Mouse (Mus musculus) thymus, postnatal 4 days (tissue): ENCODE results near the gene Mcemp1.

Experiments used
- DNase-seq: peaks from one replicate; pipeline ENCODE4 v3.0.0; 2021

The Mcemp1 gene

DNA sequence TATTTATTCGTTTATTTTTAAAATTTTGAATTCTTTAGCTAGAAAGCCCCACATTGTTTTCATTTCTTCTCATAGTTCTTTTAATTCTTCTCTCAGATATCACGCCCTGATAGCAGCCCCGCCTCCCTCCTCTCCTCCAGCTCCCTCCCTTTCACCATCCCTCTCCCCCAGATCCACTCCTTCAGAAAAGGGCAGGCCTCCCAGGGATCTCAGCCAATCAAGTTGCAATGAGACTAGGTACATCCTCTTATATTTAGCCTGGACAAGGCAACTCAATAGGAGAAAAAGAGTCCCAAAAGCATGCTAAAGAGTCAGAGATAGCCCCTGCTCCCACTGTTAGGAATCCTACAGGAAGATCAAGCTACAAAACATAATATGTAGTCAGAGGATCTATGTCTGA lies 9.1 kb downstream of the Mcemp1 start:
- no peak for DNase-seq

DNA sequence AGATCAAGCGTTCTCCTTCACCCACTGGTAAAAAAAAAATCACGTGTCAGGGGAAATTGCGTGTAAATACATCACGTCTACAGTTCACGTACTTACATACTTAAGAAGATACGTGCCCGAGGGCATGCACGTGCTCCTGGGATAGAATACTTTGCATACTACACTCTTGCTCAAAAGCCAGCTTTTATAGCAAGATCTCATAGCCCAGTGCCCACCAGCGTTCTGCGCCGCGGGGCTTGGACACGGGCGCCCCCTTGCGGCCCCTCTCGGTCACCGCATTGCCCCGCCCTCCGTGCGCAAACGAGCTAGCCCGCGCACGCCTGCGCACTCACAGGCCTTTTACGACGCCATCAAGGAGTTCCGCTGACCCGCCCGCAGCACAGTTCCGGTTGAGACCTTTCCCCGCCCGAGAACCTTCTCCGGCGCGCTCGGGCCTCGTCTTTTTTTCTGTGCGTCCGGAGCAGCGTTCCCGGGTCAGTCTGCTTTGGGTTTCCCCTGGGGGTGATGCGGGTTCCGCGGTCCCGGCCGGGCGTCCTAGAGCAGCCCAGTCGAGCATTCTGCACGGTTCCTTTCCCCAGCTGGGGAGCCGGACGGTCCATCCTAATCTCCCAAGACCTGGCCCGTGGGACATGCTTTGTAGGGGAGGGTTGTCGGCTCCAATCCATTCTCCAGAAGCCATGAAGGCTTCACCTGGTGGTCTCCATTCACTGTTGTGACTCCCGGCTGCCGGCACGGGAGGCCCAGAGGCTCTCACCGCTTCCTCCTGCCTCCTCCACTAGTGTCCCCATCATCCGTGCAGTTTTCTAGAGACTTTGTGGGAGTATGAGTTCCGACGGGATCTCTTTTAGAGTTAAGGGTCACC lies 10.8 kb downstream of the Mcemp1 start, which contains the start of gene Trappc5:
Gene Trappc5, plus strand, starts transcription at position 169 of the 862 bp plus-strand sequence.
- DNase-seq = peak; percentile 96

DNA sequence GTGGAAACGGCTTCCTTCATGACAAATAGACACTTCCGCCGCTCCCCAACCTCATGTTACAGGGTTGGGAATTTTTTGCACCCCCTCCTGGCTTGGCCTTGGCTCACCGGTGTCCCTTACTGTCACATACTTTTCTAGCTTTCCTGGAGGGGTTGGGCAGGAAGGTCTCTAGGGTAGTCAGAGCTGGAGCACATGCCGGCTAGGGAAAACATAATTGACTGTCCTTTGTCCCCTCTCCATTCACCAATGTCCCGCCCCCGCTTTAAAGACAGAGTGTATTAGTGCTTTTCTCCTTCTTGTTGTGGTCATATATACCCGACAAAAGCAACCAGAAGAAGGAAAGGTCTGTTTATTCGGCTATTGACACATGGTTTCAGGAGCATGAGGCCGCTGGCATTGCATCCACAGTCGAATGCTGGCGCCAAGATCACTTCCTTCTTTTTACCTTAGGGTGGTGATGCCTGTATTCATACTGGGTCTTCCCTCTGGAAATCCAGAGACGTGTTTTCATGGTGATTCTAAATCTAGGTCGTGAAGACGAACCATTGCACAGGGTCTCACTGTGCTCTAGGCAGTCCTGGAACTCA lies 11.5 kb downstream of the Mcemp1 start:
- peak; percentile 17 for DNase-seq

DNA sequence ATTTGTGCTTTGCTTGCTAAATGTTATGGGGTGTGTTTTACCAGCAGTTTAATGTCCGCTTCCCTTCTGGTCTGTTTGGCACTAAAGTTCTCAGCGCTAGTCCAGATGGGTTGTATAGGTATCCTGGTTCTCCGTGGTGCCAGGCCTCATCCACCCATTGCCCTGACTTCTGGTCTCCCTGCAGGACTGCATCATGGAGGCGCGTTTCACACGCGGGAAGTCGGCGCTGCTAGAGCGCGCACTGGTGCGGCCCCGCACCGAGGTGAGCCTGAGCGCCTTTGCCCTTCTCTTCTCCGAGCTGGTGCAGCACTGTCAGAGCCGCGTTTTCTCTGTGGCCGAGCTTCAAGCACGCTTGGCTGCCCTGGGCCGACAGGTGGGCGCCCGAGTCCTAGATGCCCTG lies 13.3 kb downstream of the Mcemp1 start:
- DNase-seq = no peak

DNA sequence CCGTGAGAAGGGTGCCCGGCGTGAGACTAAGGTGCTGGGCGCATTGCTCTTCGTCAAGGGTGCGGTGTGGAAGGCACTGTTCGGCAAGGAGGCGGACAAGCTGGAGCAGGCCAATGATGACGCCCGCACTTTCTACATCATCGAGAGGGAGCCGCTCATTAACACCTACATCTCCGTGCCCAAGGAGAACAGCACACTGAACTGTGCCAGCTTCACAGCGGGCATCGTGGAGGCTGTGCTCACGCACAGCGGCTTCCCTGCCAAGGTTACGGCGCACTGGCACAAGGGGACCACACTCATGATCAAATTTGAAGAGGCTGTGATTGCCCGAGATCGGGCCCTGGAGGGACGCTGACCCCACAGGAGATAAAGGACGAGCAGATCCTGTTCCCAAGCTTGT lies 13.7 kb downstream of the Mcemp1 start:
- DNase-seq = no peak

DNA sequence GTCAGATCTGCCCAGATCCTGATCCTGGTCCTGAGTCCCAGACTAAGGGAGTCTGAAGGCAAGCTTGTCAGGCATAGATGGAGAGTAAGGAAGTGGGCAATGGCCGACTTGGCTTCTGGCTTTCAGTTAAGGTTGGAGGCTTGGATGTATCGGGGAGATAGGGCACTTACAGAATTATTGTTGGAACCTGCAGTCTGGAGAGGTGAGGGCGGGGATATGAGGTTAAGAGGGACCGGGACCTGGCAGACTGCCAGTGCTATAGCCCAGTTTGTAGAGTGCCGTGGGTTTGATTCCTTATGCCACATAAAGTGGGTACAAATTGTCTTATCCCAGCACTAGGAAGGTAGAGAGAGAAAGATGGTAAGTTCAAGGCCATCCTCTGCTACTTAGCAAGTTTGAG lies 14.1 kb downstream of the Mcemp1 start:
- no peak for DNase-seq

DNA sequence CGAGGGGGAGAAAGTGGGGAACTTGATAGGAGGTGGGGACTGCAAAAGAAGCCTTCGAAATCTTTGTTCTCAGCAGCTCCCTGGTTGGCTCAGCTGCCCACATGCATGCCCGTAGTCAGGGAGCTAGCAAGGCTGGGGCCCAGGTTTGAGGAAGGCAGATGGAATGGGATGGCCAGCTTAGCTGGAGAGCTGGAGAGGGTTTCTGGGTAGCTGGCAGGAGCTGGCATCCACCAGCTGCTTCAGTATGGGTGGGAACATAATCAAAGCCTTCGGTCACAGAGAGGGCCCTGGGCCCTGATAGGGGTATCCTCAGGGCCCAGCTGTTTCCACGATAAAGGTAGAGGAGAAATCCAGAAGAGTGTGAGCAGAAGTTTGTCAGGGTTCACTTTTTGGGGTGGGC lies 16.9 kb downstream of the Mcemp1 start:
- DNase-seq = no peak

DNA sequence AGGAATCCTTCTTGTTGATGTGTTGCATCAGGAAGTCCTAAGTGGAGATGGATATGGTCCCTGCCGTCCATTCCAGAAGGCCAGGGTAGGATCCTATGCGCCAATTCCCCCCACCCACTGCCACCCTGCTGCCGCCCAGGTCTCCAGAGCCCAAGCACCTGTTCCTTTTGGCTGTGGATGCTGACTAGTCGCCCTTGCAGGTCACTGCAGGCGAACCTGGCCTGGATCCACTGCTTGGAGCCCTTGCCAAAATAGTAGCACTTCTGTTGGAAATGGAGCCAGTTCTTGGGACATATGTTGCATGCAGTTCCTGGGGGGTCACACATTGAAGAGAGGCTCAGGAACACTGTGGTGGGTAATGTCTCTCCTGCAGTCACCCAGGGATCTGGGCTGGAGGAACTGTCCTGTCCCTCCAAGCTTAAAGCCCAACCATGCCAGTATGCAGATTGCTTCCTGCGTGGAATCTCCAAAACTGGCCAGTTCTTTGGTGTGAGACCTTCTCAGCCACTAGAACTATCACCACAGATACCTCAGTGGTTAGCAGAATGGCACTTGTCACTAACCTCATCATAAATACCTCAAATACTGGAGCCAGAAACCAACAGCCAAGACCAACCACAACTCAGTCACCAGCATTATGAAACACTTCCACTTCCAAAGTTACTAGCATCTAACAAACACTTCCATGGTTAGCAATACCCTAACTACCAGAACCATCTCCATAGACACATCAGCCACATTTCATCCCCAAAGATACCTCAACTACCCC lies 18.0 kb downstream of the Mcemp1 start:
- DNase-seq = no peak

DNA sequence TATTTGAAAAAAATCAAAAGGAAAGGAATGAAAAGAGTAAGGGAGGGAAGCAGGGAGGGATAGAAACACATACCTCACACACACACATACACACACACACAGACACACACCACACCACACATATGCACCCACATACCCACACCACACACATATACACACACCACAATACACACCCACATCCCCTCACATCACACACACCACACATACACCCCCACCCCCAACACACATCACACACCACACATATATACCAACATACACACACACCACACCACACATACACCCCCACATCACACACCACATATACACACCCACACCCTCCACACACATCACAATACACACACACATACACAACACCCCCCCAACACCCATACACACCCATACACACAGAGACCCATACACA lies 19.0 kb downstream of the Mcemp1 start:
- no peak for DNase-seq

DNA sequence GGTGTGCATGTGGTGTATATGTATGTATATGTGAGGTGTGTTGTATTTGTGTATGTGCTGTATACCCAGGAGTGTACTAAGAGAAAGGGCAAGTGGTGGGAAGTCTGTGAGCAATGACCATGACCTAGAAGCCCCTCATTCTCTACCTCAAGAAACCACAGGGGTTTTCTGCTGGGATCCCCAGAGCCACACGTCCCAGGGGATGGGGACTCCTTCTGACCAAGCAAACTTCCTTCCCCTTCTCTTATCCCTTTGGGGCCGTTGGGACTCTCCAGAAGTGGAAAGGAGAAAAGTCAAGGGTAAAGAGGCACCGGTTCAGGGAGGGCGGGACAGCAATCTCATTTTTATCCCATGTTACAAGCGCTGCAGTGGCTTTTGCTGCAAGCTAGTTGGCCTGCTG lies 19.9 kb downstream of the Mcemp1 start:
- DNase-seq = no peak

DNA sequence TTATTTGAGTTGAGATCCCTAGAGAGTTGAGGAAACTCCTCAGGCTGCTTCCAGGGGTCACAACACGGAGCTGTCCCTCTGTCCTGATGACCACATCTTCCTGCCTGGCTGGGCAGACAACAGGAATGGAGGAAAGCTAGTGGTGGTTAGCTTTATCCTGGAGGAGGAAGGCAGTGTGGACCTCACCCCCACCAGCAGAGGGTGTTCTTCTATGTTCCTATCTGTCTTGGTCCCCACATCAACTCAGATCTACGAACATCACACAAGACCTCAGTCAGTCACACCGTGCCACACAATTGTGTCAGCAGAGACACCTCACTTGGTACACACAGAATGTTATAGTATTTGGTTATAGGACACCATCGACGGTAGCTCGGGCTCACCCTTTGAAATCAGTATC lies 22.0 kb downstream of the Mcemp1 start:
- no peak for DNase-seq

DNA sequence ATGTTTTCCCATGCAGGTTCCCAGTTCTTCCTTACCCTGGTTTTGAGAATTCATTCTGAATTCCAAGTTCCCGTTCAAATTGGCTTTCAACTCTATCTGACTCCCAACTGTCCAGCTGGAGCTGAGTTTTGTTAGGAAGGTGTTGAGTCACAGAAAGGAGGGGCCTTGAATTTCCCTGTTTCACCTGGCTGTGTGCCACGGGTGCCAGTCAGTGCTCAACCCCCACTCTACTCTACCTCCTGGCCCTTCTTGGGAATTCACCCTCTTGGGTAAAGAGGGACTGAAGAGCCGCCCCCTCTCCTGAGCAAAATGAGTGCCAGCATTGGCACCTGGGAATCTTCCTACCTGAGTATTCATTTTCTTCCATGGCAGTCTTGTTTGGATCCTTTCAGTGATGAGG lies 25.2 kb downstream of the Mcemp1 start:
- DNase-seq = no peak

DNA sequence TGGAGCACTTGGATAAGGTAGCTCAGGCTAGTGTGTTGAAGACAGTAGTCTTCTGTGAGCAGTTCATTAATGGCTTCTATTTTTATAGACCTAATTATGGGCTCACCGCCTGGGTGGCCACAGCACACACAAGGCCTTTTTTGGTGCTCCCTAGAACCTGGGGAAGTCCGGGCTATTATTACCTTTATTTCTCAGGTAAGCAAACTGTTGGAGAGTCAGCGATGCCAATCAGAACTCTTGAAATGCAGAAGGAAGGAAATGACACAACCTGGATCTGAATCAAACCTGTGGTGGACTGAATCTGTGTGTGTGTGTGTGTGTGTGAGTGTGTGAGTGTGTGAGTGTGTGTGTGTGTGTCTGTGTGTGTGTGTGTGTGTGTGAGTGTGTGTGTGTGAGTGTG lies 28.6 kb downstream of the Mcemp1 start, which contains the start of gene Fcer2a:
Gene Fcer2a, minus strand, starts transcription at position 55 of the 400 bp plus-strand sequence.
- no peak for DNase-seq

DNA sequence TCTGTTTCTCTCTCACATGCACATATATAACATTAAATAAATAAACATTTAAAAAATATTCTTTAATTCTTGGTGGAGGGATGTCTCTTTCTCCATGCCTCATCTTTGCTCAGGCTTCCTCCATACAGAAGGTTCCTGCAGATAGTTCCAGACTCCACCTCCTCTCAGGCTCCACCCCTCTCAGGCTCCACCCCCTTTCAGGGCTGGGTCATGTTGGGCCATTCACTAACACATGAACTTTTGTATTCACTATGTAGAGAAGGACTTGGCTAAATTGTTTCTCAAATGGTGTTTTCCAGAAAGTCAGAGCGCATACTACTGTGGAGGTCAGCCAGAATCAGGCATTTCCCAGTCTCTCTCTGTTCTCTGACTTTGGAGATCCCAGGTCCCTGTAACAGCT lies 35.9 kb downstream of the Mcemp1 start:
- peak; percentile 43 for DNase-seq

DNA sequence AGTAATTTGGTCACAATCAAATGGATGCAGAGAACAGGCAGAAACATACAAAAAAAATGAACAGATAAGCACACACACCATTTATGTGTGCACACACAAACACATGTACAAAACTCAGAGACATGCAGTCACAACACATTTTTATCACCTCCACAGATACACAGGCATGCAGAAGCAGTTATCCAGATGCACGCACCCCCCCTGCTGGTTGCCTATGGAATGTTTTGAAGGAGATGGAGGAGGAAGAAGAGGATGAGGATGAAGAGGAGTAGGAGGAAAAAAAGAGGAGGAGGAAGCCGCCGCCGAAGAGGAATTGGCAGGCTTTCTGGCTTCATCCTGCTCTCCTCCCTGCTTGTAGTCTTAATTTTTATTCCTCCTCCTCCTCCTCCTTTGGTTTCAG lies 40.2 kb downstream of the Mcemp1 start:
- DNase-seq = peak; percentile 57

DNA sequence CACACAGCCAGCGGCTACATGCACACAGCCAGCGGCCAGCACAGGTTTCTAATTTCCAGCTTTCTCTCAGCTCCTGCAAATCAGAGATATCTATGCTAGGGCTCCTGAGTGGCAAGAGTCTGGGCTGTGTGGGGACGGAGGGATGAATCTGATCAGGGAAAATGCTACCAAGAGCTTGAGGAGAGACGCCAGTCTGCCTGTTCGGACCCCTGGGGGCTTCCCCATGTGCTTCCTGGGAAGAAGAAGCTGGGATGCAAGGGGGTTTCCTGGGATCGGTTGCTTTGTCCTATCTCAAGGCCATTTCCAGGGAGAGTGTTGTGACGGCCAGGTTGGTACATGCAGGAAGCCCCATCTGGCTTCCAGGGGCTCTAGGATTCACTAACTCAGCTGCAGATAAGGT lies 42.1 kb downstream of the Mcemp1 start:
- DNase-seq = no peak

DNA sequence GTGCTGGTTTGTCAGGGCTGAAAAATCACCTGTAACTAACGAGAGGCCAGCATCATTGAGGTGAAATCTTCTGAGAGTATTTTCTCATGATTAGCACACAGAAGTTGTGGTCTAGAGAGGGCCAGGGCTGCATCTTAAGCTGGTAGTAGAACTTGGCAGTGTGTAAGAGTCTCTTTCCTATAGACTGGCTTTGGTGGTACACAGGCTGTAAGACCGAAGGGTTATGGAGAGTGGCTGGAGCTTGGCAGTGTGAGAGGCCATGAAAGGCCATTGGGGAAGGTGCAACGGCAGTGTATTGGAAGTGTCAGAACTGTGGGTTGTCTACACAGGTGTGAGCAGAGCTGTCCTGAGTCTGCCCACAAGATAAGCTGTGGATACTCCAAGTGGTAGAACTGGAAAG lies 44.8 kb downstream of the Mcemp1 start:
- no peak for DNase-seq

DNA sequence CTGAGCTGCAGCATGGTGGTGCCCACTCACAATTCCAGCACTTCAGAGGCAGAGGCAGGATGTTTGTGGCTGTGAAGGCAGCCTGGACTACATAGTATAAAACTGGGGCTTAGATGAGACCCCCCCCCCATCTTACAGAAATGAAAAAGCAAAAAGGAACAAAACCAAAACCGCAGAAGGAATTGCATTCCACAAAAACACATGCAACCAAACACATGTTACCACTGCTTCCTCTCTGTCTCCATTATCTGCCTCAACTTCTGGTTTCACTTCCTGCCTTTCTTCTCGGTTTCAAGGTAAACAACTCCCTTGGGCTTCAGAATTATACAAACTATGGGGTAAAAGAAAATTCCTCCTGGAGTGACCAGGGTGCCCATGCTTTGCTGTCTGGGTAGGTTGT lies 46.1 kb downstream of the Mcemp1 start:
- peak; percentile 18 for DNase-seq

DNA sequence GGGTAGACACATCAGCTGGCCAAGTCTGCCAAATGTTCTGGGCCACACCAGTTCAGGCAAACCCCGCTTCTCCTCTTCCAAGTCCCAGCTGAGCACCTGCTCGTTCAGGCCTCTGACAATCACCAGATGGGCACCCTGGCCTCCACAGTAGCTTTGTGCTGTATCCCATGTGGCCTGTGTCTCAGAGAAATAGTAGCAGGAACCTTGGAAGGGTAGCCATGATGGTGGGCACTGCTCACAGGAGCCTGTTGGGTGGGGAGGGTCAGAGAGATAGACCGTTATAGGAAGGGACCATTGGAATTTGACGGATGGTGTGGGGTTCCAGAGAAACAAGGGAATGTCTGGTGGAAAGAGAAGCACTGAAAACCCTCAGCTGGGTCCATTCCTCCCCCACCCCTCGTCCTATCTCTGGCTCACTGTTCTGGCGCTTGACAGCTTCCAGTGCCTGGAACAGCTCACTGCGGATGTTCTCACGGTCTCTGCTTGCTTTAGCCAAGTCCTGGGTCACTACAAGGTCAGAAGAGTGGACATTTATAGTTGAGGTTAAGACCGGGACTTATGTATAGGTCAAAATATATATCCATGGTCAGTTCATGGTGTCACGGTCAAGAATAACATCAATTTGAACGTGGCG lies 51.9 kb downstream of the Mcemp1 start:
- DNase-seq = no peak

DNA sequence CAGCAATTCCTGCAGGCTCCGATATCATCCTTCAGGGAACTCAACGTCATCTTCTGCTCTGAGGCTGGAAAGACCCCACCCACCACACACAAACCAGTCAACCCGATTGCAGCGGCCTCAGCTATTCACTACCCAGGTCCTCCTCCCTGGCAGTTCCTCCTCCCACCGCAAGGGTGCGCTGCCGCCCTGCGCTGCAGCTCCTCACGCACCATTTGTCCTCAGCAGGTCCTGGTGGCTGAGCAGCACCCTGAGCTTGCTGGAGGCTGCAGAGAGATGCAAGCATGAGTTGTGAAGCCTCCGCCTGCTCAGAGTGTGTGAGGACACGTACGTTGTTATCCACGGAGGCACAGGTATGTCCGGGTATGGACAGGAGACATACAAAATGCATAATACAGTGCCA lies 53.0 kb downstream of the Mcemp1 start:
- DNase-seq = peak; percentile 89
